Mouse (Mus musculus) hindbrain, embryonic 15.5 days (tissue): ENCODE measurements around the gene Atoh1. TPM values are rescaled to one million over a fixed set of nuclear protein-coding genes. Genes with fewer than 3 reads are reported as not detected.
A peak's percentile ranks its signal among the peaks of the same experiment; 100 is the strongest.

Source experiments
- ATAC-seq: fragments of 200-750 bp; cut with Nextera tagmentation; 2 replicates; pipeline ENCODE4 v1.8.0; 2017; ENCODE audit warnings: low read depth, moderate number of reproducible peaks, moderate TSS enrichment; ENCODE audit not compliant: low FRiP score
- H3K27ac ChIP-seq: fragments of 300-500 bp; sonication (generic); replicated peaks from 2 replicates; pipeline ENCODE4 v1.5.1; 2015; ENCODE audit warnings: mild to moderate bottlenecking, inconsistent platforms
- H3K27me3 ChIP-seq: fragments of 300-500 bp; sonication (generic); 2 replicates; pipeline ENCODE4 v1.6.1; 2015; ENCODE audit warnings: control low read depth, inconsistent platforms
- H3K36me3 ChIP-seq: fragments of 300-500 bp; sonication (generic); 2 replicates; pipeline ENCODE4 v1.6.1; 2015; ENCODE audit warnings: control low read depth, inconsistent platforms
- H3K4me1 ChIP-seq: fragments of 300-500 bp; sonication (generic); replicated peaks from 2 replicates; pipeline ENCODE4 v1.6.1; 2015; ENCODE audit warnings: control low read depth, inconsistent platforms
- H3K4me2 ChIP-seq: fragments of 300-500 bp; sonication (generic); 2 replicates; pipeline ENCODE4 v1.6.1; 2015; ENCODE audit warnings: moderate library complexity, mild to moderate bottlenecking, inconsistent platforms
- H3K4me3 ChIP-seq: fragments of 300-500 bp; sonication (generic); 2 replicates; pipeline ENCODE4 v1.5.1; 2015; ENCODE audit warnings: mild to moderate bottlenecking, inconsistent platforms
- H3K9ac ChIP-seq: fragments of 300-500 bp; sonication (generic); 2 replicates; pipeline ENCODE4 v1.6.1; 2015; ENCODE audit warnings: inconsistent platforms
- H3K9me3 ChIP-seq: fragments of 300-500 bp; sonication (generic); 2 replicates; pipeline ENCODE4 v1.6.1; 2016; ENCODE audit warnings: control low read depth, inconsistent platforms
- WGBS: fragments of 180-500 bp; shearing (Covaris S2); methylation state at CpG from one replicate; pipeline ENCODE4 v1.1.7; 2015; 5-methylcytosine and 5-hydroxymethylcytosine counted together
- polyA plus RNA-seq: library from polyadenylated mRNA; unstranded; fragments of >200 nt; fragmentation: Nextera tagmentation; extraction: Ambion mirVana; gene quantifications from 2 replicates; pipeline ENCODE4 v1.2.1, GENCODE M21; 2015

The Atoh1 gene
- 13.9 and 17.5 TPM in 2 replicates for polyA plus RNA-seq

GRCm38 (mm10) chr6:64728499-64729198 is at the start of gene Atoh1:
Gene Atoh1 (plus strand): TSS chr6:64729125.
- ATAC-seq, result peak; percentile 83
- Histone ChIP-seq H3K4me1 (peaks cover 30% of the 10 kb centered on the region), H3K9ac (0 out of 2 replicates have a peak within 1 kb of the TSS, but pooled peaks have one; percentile 17), H3K27me3 (peaks cover 57% of the 10 kb centered on the region), H3K9me3 (no peaks in the 10 kb centered on the region), H3K4me3 (peak within 1 kb of the TSS; percentile 39), H3K4me2 (peak within 1 kb of the TSS; percentile 59), H3K27ac (no peak within 1 kb of the TSS), H3K36me3 (no peaks in the 10 kb centered on the region)
- WGBS, result under 1% methylated on average over 34 of the region's 34 CpGs

GRCm38 (mm10) chr6:64683974-64684373 is 45.0 kb upstream of the Atoh1 start:
- WGBS, result 28% methylated on average over 9 of the region's 9 CpGs
- Histone ChIP-seq H3K27me3 (peaks cover 27% of the 10 kb centered on the region), H3K4me3 (no peak overlapping the region), H3K9me3 (no peaks in the 10 kb centered on the region), H3K4me1 (peaks cover 13% of the 10 kb centered on the region), H3K9ac (no peak overlapping the region), H3K36me3 (no peaks in the 10 kb centered on the region), H3K4me2 (no peak overlapping the region), H3K27ac (no peak overlapping the region)
- no peak for ATAC-seq

- 9% methylated on average over 5 of the region's 5 CpGs for WGBS
- no peak overlapping the region for H3K27ac ChIP-seq
- H3K9me3 ChIP-seq, result no peaks in the 10 kb centered on the region
- no peak overlapping the region for H3K4me3 ChIP-seq
- no peak overlapping the region for H3K9ac ChIP-seq
- peak; percentile 44; the same call in 1 of the 2 replicates for ATAC-seq
- H3K4me1 ChIP-seq, result peaks cover 13% of the 10 kb centered on the region
- no peaks in the 10 kb centered on the region for H3K36me3 ChIP-seq
- H3K27me3 ChIP-seq, result peaks cover 29% of the 10 kb centered on the region
- H3K4me2 ChIP-seq, result peak overlapping the region; percentile 46
Measured at GRCm38 (mm10) chr6:64684973-64685372, 44.0 kb upstream of the Atoh1 start.

GRCm38 (mm10) chr6:64688181-64688944 is 40.6 kb upstream of the Atoh1 start:
- WGBS, result 4% methylated on average over 19 of the region's 19 CpGs
- Histone ChIP-seq H3K4me2 (peak overlapping the region; percentile 53), H3K36me3 (no peaks in the 10 kb centered on the region), H3K9ac (0 out of 2 replicates have a peak overlapping the region, but pooled peaks have one; percentile 19), H3K9me3 (no peaks in the 10 kb centered on the region), H3K4me3 (peak overlapping the region; percentile 23), H3K4me1 (peaks cover 13% of the 10 kb centered on the region), H3K27ac (no peak overlapping the region), H3K27me3 (peaks cover 41% of the 10 kb centered on the region)
- ATAC-seq, result peak; percentile 64

GRCm38 (mm10) chr6:64694688-64695087 is 34.2 kb upstream of the Atoh1 start:
- no peak for ATAC-seq
- Histone ChIP-seq H3K4me1 (no peaks in the 10 kb centered on the region), H3K27ac (no peak overlapping the region), H3K36me3 (no peaks in the 10 kb centered on the region), H3K4me3 (no peak overlapping the region), H3K9ac (no peak overlapping the region), H3K4me2 (no peak overlapping the region), H3K27me3 (peaks cover 17% of the 10 kb centered on the region), H3K9me3 (no peaks in the 10 kb centered on the region)
- 24% methylated on average over 7 of the region's 7 CpGs for WGBS

GRCm38 (mm10) chr6:64703659-64704058 is 25.3 kb upstream of the Atoh1 start:
- Histone ChIP-seq H3K9me3 (no peaks in the 10 kb centered on the region), H3K4me2 (no peak overlapping the region), H3K4me3 (no peak overlapping the region), H3K9ac (no peak overlapping the region), H3K27me3 (no peaks in the 10 kb centered on the region), H3K4me1 (no peaks in the 10 kb centered on the region), H3K27ac (no peak overlapping the region), H3K36me3 (no peaks in the 10 kb centered on the region)
- ATAC-seq, result no peak
- WGBS, result 83% methylated on average over 2 of the region's 2 CpGs

- Histone ChIP-seq H3K9me3 (no peaks in the 10 kb centered on the region), H3K9ac (no peak overlapping the region), H3K4me1 (peaks cover 30% of the 10 kb centered on the region), H3K27me3 (peaks cover 49% of the 10 kb centered on the region), H3K27ac (no peak overlapping the region), H3K4me3 (peak overlapping the region; percentile 39), H3K36me3 (no peaks in the 10 kb centered on the region), H3K4me2 (peak overlapping the region; percentile 59)
- WGBS, result under 1% methylated on average over 29 of the region's 29 CpGs
- peak; percentile 55; the same call in 1 of the 2 replicates for ATAC-seq
Measured at GRCm38 (mm10) chr6:64727751-64728403, 1.0 kb upstream of the Atoh1 start.

GRCm38 (mm10) chr6:64729231-64730011 is 496 bp downstream of the Atoh1 start:
- Histone ChIP-seq H3K9ac (0 out of 2 replicates have a peak overlapping the region, but pooled peaks have one; percentile 17), H3K4me3 (peak overlapping the region; percentile 39), H3K9me3 (no peaks in the 10 kb centered on the region), H3K4me2 (peak overlapping the region; percentile 59), H3K4me1 (peaks cover 38% of the 10 kb centered on the region), H3K27ac (no peak overlapping the region), H3K27me3 (peaks cover 65% of the 10 kb centered on the region), H3K36me3 (no peaks in the 10 kb centered on the region)
- ATAC-seq, result peak; percentile 58
- WGBS, result under 1% methylated on average over 53 of the region's 53 CpGs

GRCm38 (mm10) chr6:64730030-64730429 is 1.1 kb downstream of the Atoh1 start:
- no peaks in the 10 kb centered on the region for H3K36me3 ChIP-seq
- no peak overlapping the region for H3K27ac ChIP-seq
- ATAC-seq, result no peak
- peaks cover 69% of the 10 kb centered on the region for H3K27me3 ChIP-seq
- H3K9me3 ChIP-seq, result no peaks in the 10 kb centered on the region
- H3K4me2 ChIP-seq, result peak overlapping the region; percentile 59
- peaks cover 42% of the 10 kb centered on the region for H3K4me1 ChIP-seq
- under 1% methylated on average over 19 of the region's 19 CpGs for WGBS
- H3K9ac ChIP-seq, result 0 out of 2 replicates have a peak overlapping the region, but pooled peaks have one; percentile 17
- peak overlapping the region; percentile 39 for H3K4me3 ChIP-seq

- Histone ChIP-seq H3K36me3 (no peaks in the 10 kb centered on the region), H3K4me3 (peak overlapping the region; percentile 39), H3K27me3 (peaks cover 74% of the 10 kb centered on the region), H3K9me3 (no peaks in the 10 kb centered on the region), H3K27ac (no peak overlapping the region), H3K9ac (no peak overlapping the region), H3K4me1 (peaks cover 42% of the 10 kb centered on the region), H3K4me2 (peak overlapping the region; percentile 59; the same call in 1 of the 2 replicates)
- 2% methylated on average over 14 of the region's 14 CpGs for WGBS
- ATAC-seq, result no peak
Measured at GRCm38 (mm10) chr6:64730506-64731020, 1.6 kb downstream of the Atoh1 start.

- Histone ChIP-seq H3K4me3 (no peak overlapping the region), H3K27ac (no peak overlapping the region), H3K4me2 (no peak overlapping the region), H3K4me1 (peaks cover 42% of the 10 kb centered on the region), H3K9ac (no peak overlapping the region), H3K36me3 (no peaks in the 10 kb centered on the region), H3K27me3 (peaks cover 77% of the 10 kb centered on the region), H3K9me3 (no peaks in the 10 kb centered on the region)
- WGBS, result 10% methylated on average over 7 of the region's 7 CpGs
- no peak for ATAC-seq
Measured at GRCm38 (mm10) chr6:64731126-64731525, 2.2 kb downstream of the Atoh1 start.
